Mouse (Mus musculus): ENCODE data around the gene Dctn2.

DNA sequence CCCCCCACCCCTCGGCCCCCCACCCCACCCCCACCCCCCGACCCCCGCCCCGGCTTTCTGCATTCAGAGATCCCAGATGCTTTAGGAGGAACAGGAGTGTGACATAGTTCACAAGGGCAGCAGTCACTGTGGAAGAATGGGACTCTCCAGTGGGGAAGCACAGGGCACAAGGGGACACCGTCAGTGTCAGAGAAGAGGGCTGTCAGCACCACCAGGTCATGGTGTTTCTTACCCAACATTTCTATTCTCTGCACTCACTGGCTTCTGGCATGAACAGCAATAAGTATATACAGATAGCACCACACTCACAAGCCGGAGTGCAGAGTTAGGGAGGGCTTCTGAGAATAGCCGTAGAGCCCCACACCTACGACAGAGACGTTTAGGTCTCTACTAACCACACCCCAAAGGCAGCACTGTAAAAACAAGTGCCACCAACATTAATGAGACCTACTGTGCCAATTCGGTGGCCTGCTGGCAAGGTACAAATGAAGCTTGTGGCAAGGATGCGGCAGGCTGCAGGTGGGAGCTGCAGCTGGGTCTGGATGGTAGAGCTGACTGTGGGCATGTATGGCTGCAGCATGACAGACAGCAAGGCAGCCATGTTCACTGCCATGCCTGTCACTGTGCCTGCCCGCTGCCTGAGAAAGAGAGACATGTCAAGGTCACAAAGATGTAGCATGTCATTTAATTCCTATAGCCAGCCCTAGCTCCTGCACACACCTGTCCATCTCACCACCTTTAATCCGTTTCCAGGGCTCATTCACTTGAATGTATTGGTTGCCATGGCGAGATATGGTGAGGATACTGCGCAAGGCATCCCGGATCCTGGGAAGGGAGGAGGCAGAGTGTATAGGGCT is 31.1 kb downstream of the Dctn2 start:
- TF ChIP-seq CTCF (IDR thresholded peaks at IDR 0.05) (no peak), EP300 (IDR thresholded peaks at IDR 0.05) (no peak)

Measured in lung, postnatal 0 days (tissue).